Mouse (Mus musculus) forebrain, postnatal 0 days (tissue): ENCODE results near the gene Mad1l1. TPM values are rescaled to one million over a fixed set of nuclear protein-coding genes. Genes with fewer than 3 reads are reported as not detected.

Experiments
- ATAC-seq: fragments of 200-750 bp; cut with Nextera tagmentation; 2 replicates; pipeline ENCODE4 v1.8.0; 2017; ENCODE audit warnings: mild to moderate bottlenecking, moderate library complexity
- DNase-seq: peaks from one replicate; pipeline ENCODE4 v3.0.0-alpha.2; 2015
- H3K27ac ChIP-seq: fragments of 300-500 bp; sonication (generic); 2 replicates; pipeline ENCODE4 v1.5.1; 2014; ENCODE audit warnings: low read depth, mild to moderate bottlenecking, antibody characterized with exemption, low read length, moderate library complexity, mixed read lengths
- H3K27me3 ChIP-seq: fragments of 300-500 bp; sonication (generic); 2 replicates; pipeline ENCODE4 v1.6.1; 2014; ENCODE audit warnings: mild to moderate bottlenecking, low read length, mixed read lengths; ENCODE audit not compliant: insufficient read depth
- H3K36me3 ChIP-seq: fragments of 300-500 bp; sonication (generic); 2 replicates; pipeline ENCODE4 v1.6.1; 2014; ENCODE audit warnings: mild to moderate bottlenecking, moderate library complexity; ENCODE audit not compliant: insufficient read depth
- H3K4me1 ChIP-seq: fragments of 300-500 bp; sonication (generic); 2 replicates; pipeline ENCODE4 v1.6.1; 2014; ENCODE audit warnings: antibody characterized with exemption; ENCODE audit not compliant: insufficient read depth
- H3K4me2 ChIP-seq: fragments of 300-500 bp; sonication (generic); 2 replicates; pipeline ENCODE4 v1.6.1; 2014; ENCODE audit warnings: low read depth, mild to moderate bottlenecking, moderate library complexity
- H3K4me3 ChIP-seq: fragments of 300-500 bp; sonication (generic); 2 replicates; pipeline ENCODE4 v1.5.1; 2014; ENCODE audit warnings: low read depth, low read length, mixed read lengths
- H3K9ac ChIP-seq: fragments of 300-500 bp; sonication (generic); 2 replicates; pipeline ENCODE4 v1.6.1; 2014; ENCODE audit warnings: mild to moderate bottlenecking
- H3K9me3 ChIP-seq: fragments of 300-500 bp; sonication (generic); 2 replicates; pipeline ENCODE4 v1.6.1; 2016; ENCODE audit warnings: low read length
- CTCF ChIP-seq: sonication (generic); IDR thresholded peaks from 2 replicates; pipeline ENCODE4 v1.5.1; 2016; ENCODE audit warnings: antibody characterized with exemption, control low read depth, low read depth
- WGBS: fragments of 180-500 bp; shearing (Covaris S2); extraction: QIAGEN DNeasy Blood & Tissue Kit; methylation state at CpG from one replicate; pipeline ENCODE4 v1.1.7; 2014; 5-methylcytosine and 5-hydroxymethylcytosine counted together
- polyA plus RNA-seq: library from polyadenylated mRNA; unstranded; fragments of >200 nt; fragmentation: Nextera tagmentation; extraction: Ambion mirVana; gene quantifications from 2 replicates; pipeline ENCODE4 v1.2.1, GENCODE M21; 2015
- total RNA-seq: library from RNA; depleted of rRNA; stranded (reverse); fragments of >200 nt; gene quantifications from 2 replicates; pipeline ENCODE4 v1.2.3, GENCODE M21; 2014

Gene Mad1l1
- total and polyA plus RNA-seq, 2 experiments from 2014 or later = 21.3 to 29.5 TPM

DNA sequence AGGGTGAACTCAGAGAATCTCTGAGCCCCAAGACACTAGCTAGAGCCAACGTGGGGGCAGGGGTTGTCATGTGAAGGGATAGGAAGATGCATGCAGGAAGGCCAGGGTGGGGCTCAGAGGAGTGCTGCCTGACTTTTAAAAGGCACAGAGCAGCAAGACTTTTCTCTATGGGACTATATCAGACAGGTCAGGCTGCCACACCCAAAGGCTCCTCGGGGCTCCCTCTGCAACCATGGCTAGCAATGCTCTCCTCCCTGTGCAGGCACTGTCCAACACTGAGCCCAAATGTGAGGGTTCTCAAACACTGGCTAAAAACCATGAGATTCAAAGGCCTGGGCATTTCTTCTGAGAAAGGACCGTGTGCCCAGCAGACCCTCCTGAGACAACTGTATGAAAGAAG lies 82.5 kb downstream of the Mad1l1 start:
- ATAC-seq (no peak), DNase-seq (no peak)
- Histone ChIP-seq H3K27ac (no peak overlapping the region), H3K4me3 (no peak overlapping the region), H3K4me1 (no peaks in the 10 kb centered on the region), H3K27me3 (no peaks in the 10 kb centered on the region), H3K4me2 (no peak overlapping the region), H3K9me3 (no peaks in the 10 kb centered on the region), H3K36me3 (no peaks in the 10 kb centered on the region), H3K9ac (no peak overlapping the region)
- 83% methylated on average over 3 of the region's 3 CpGs for WGBS
- TF ChIP-seq CTCF = no peak

DNA sequence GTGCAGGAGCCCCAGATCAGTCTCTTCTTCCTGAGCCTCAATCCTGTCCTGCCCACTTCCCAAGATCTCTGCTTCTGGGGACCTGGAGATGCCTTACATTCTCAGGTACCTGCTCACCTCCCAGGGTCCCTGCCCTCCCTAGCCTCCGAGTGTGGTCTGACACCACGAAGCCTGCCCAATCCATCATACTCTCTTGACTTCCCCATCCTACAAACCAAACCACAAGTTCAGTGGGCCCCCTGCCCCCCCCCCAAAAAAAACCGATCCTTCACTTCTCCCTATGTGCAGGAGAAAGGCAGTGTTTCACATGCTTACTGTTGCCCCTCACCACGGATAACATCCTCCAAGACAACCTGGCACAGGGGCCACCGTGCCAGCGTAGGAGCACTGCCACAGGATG lies 90.5 kb downstream of the Mad1l1 start:
- no peak overlapping the region for H3K9ac ChIP-seq
- H3K36me3 ChIP-seq = no peaks in the 10 kb centered on the region
- no peak overlapping the region for H3K4me3 ChIP-seq
- 94% methylated on average over 6 of the region's 6 CpGs for WGBS
- H3K27me3 ChIP-seq = no peaks in the 10 kb centered on the region
- H3K4me2 ChIP-seq = no peak overlapping the region
- no peak for ATAC-seq
- H3K4me1 ChIP-seq = no peaks in the 10 kb centered on the region
- H3K9me3 ChIP-seq = no peaks in the 10 kb centered on the region
- no peak for DNase-seq
- TF ChIP-seq CTCF = no peak
- no peak overlapping the region for H3K27ac ChIP-seq

DNA sequence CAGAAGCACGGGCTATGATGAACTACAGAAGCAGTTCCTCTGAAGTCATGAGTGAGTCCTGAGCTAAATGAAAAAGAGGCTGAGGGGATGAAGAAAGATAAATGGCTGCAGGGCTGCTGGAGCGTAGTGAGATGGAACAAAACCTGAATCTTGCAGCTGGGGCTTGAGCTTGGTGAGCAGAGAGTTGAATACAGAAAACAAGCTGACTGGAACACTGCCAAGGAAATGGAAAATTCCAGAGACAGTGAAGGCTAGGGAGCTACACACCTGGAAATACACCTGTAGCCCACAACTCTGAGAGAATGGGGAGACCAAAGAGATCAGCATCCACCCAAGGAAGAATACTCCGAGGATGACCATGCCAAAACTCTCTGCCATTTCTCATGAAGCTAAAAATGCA lies 93.0 kb downstream of the Mad1l1 start:
- H3K4me2 ChIP-seq = no peak overlapping the region
- H3K36me3 ChIP-seq = no peaks in the 10 kb centered on the region
- 85% methylated on average over 3 of the region's 3 CpGs for WGBS
- no peaks in the 10 kb centered on the region for H3K27me3 ChIP-seq
- no peak overlapping the region for H3K9ac ChIP-seq
- no peak for DNase-seq
- no peak for TF ChIP-seq CTCF
- H3K9me3 ChIP-seq = no peaks in the 10 kb centered on the region
- ATAC-seq = no peak
- no peak overlapping the region for H3K27ac ChIP-seq
- no peaks in the 10 kb centered on the region for H3K4me1 ChIP-seq
- H3K4me3 ChIP-seq = no peak overlapping the region

DNA sequence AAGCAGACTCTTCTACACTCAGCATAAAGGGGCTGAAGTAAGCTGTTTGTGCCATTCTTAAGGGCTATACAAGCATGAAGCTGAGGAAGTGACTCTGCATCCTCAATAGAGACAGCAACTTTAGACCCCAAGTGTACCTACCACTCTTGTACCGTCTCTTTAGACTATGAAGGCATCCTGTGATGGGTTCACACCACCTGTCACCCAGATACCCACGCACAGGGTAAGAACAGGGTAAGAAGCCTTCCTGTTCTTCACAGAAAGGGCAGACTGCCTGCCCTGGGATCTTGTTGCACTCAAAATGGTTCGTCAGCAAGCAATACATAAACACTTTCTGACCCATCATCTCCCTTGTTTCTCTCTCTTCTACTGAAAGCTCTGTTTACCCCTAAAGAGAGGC lies 94.5 kb downstream of the Mad1l1 start:
- Histone ChIP-seq H3K9me3 (no peaks in the 10 kb centered on the region), H3K27ac (no peak overlapping the region), H3K9ac (no peak overlapping the region), H3K36me3 (no peaks in the 10 kb centered on the region), H3K27me3 (no peaks in the 10 kb centered on the region), H3K4me1 (no peaks in the 10 kb centered on the region), H3K4me2 (no peak overlapping the region), H3K4me3 (no peak overlapping the region)
- WGBS = 82% methylated on average over 3 of the region's 3 CpGs
- DNase-seq = no peak
- no peak for TF ChIP-seq CTCF
- no peak for ATAC-seq

DNA sequence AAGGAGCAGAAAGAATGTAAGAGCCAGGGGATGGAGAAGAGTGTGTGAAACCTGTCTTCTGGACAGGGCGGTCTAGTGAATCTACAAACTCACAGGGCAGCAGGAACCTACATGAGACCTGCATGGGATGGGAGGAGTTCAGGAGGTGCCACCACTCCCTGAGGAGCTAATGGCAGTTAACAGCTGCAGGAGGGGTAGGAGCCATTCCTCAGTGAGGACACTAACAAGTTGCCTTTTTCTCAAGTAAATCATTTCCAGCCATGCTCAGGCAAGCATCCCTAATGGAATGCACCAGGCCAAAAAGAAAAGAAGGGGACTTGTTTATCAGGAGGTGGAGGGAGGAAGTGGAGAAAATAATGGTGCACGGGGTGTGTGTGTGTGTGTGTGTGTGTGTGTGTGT lies 95.5 kb downstream of the Mad1l1 start:
- Histone ChIP-seq H3K4me1 (no peaks in the 10 kb centered on the region), H3K9ac (no peak overlapping the region), H3K27me3 (no peaks in the 10 kb centered on the region), H3K9me3 (no peaks in the 10 kb centered on the region), H3K4me3 (no peak overlapping the region), H3K36me3 (no peaks in the 10 kb centered on the region), H3K4me2 (no peak overlapping the region), H3K27ac (no peak overlapping the region)
- WGBS = 79% methylated on average over 2 of the region's 2 CpGs
- ATAC-seq (no peak), DNase-seq (no peak)
- TF ChIP-seq CTCF = no peak

DNA sequence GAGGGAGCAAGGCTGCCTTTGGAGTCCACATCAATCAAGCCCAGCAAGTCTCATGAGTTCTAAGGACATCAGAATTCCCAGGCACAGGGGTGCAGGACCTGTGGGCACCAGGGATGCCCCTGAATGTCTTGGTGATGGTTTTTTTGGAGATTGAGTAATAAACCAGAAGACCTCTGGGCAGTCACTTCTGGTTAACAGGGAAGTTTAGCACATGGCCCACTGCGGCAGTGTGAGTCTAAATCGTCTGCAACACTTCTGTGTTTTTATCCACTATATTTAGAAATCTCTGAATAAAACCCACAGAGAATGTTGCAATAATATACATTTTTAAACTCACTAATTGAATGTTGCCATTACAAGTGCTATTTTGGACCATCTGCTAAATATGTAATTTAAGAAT lies 96.2 kb downstream of the Mad1l1 start:
- Histone ChIP-seq H3K9me3 (no peaks in the 10 kb centered on the region), H3K4me1 (no peaks in the 10 kb centered on the region), H3K36me3 (no peaks in the 10 kb centered on the region), H3K9ac (no peak overlapping the region), H3K27ac (no peak overlapping the region), H3K4me2 (no peak overlapping the region), H3K27me3 (no peaks in the 10 kb centered on the region), H3K4me3 (no peak overlapping the region)
- WGBS = 53% methylated on average over 2 of the region's 2 CpGs
- ATAC-seq = no peak
- DNase-seq = no peak
- TF ChIP-seq CTCF = no peak

DNA sequence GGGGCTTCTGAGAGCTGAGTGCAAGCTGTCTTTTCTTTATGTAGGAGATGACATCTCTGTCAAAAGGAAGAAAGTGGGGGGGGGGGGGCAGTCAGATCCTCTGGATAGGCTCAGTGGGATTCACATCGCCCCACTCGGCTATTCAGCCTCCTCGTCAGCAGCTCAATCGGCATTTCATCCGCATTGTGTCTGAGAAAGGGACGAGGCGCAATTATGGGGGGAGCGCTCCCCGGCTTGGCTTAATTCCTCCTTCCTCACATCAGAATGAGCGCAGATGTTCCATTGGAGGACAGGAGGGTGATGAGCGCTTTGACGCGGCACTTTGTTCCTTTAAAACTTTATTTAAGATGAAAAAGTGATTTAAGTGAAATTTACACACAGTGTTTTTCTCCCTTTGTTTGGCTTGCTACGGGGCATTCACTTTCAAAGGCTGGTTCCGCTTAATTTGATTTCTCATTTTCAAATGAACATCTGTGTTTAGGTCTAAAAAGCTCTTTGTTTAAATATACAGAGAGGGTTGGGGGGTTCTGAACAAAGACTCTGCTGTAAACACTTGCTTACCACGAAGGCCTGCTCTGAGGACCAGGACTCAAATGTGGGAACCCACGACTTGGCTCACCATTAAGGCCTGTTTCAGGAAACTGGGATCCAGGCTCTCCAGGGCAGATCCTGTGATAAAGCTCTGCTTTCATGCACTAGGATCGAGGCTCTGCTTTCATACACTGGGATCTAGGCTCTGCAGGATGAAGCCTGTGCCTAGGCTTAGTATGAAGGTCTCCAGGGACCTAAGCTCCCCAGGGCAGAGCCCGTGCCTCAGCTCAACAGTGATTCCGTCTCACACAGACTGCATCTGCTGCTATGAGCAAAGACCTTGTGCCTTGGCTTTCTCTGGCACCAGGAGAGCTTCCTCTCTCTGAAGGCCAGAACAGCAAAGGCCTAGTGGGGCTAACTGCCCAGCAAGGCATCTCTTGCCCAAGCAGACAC lies 98.0 kb downstream of the Mad1l1 start:
- DNase-seq = peak; percentile 35
- Histone ChIP-seq H3K4me2 (no peak overlapping the region), H3K9ac (no peak overlapping the region), H3K4me1 (no peaks in the 10 kb centered on the region), H3K27ac (no peak overlapping the region), H3K4me3 (no peak overlapping the region), H3K9me3 (no peaks in the 10 kb centered on the region), H3K36me3 (no peaks in the 10 kb centered on the region), H3K27me3 (no peaks in the 10 kb centered on the region)
- peak; percentile 32; the same call in 1 of the 2 replicates for ATAC-seq
- WGBS = 22% methylated on average over 20 of the region's 20 CpGs
- TF ChIP-seq CTCF = no peak
